Mouse (Mus musculus) erythroblast, adult 5-6 weeks (primary cell): Measurements from ENCODE around the gene Gm47959. TPM values are rescaled to one million over a fixed set of nuclear protein-coding genes. Genes with fewer than 3 reads are reported as not detected.

ENCODE experiments used
- ATAC-seq: replicated peaks from 2 replicates; pipeline ENCODE4 v1.8.0; 2016; ENCODE audit warnings: moderate number of reproducible peaks, mild to moderate bottlenecking, moderate TSS enrichment, inconsistent platforms; ENCODE audit not compliant: poor library complexity, low FRiP score, severe bottlenecking
- total RNA-seq, 2 experiments: library from RNA; stranded (forward) in 1 of 2; stranded (reverse) in 1 of 2; fragments of 150-400 nt in 1 of 2; fragments of 200-764, 138-1000 nt in 1 of 2; gene quantifications; 2 replicates each; pipeline versions ENCODE4 v1.2.3 to v1.2.4; 2015 to 2017; ENCODE audit warnings: low replicate concordance in 2 of 2

The Gm47959 gene
- total RNA-seq, 2 experiments from 2014 or later, result not detected

DNA sequence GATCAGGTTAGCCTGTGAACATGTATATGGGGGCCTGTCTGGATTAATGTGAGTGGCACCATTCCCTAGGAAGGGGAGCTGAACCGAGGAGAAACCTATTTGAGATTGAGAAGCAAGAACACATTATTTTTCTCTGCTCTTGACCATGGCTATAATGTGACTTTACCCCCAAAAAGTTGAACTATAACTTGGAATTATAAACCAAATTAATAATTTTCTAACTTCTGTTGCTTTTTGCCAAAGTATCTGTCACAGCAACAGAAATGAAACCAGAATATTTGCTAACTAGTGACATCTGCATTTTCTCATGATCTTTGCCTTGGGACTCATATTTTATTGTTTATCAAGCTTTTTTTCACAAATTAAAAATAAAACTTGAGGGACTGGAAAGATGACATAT, 16.2 kb downstream of the Gm47959 start:
- no peak for ATAC-seq

DNA sequence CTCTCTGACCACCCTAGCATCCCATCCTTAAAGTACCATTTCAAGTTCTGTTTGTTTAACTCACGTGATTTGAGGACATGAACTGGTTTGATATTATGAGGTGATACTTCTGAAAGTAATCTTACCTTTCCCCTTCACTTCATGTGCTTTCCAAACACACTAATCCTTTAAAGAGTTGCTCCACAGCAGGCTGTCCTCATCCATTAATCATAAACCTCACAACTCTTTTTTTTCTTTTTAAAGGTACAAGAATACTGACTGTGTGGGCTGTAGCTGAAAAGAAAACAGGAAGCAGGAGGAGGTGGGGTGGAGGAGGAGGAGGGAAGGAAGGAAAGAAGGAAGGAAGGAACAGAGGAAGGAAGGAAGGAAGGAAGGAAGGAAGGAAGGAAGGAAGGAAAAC, 31.6 kb downstream of the Gm47959 start:
- no peak for ATAC-seq

GRCm38 (mm10) chr1:83032508-83032907, 32.2 kb downstream of the Gm47959 start:
- ATAC-seq, result no peak

GRCm38 (mm10) chr1:83034509-83034908, 34.2 kb downstream of the Gm47959 start:
- no peak for ATAC-seq

DNA sequence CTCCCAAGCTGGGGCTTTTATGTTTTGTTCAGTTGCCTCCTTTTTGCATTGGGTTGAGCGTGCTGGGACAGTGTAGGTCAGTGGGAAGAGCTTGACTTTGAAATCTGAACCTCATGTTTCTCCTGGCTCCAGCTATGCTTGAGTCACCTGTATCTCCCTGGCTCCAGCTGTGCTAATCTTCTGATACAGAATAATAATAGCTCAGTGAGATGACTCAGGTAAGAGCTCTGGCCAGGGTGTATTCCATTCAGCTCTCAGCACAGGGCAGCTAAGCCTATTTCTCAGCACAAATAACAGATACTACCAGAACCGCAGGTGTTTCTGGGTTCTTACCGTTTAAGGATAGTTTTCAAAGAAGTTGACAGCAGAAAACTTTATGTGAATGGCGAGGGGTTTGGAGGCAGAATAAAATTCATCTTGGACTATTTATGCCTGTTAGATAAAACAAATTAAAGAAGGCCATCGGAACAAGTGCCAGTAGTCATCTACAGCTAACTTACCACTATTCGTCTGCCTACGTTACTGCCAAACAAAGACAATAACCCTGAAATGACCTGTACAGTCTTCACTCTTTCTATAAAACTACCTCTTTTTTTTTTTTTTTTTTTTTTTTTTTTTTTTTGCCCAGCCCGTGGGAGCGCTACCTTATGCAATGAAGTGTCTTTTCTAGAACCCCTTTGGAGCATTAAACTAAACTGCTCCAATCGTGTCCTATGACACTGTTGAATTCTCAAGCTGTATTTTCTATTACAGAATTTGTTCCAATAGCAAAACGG, 36.7 kb downstream of the Gm47959 start:
- ATAC-seq, result no peak

- no peak for ATAC-seq
These were observed 37.8 kb downstream of the Gm47959 start, which contains the start of gene Slc19a3 for GRCm38 (mm10) chr1:83038109-83038672. Slc19a3 (minus strand) TSS chr1:83038448.

- no peak for ATAC-seq
These were observed 38.7 kb downstream of the Gm47959 start for GRCm38 (mm10) chr1:83039080-83039479.

- ATAC-seq, result no peak
These were observed 42.0 kb downstream of the Gm47959 start, which contains the start of gene Krtap28-10 for GRCm38 (mm10) chr1:83042380-83042779. Krtap28-10 (minus strand) TSS chr1:83042480.

DNA sequence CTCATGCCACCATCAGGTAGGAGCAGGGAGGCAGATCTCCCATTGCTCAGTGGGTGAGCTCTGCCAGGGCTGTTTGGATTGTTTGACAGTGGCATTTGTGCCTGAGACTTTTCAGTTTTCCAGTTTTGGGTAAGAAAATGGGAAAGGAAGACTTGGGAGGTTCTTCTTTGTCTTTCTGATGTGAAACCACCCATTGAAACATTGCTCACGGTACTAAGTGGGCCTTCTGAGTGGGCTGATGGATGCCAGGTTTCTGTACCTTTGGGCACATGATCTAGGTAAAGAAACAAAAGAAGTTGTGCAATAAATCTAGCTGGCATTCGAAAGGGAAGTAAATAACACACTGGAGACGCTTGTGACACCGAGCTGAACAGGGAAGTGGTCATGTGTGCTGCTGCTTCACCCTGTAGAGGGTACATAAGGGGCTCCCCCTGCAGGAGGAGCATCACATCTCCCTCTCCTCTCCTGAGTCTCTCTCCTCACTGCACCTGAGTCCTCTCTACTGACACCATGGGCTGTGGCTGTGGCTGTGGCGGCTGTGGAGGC, 44.6 kb downstream of the Gm47959 start, which contains the start of gene Gm47969:
TSS of gene Gm47969 (plus strand) at position 51 of the 546 bp plus-strand sequence.
- ATAC-seq, result no peak

Other genes with a start within 250 kb of the Gm47959 start
- gene Tm4sf20, start 232.1 kb upstream of the Gm47959 start, total RNA-seq (2015; ENCODE audit: low replicate concordance), result not detected in 2 replicates
- not detected in 2 replicates for gene Tm4sf20, start 232.1 kb upstream of the Gm47959 start, total RNA-seq (2017; ENCODE audit: low replicate concordance)
- gene Gm47791, start 229.3 kb upstream of the Gm47959 start, total RNA-seq (2015; ENCODE audit: low replicate concordance), result not detected in 2 replicates
- not detected in 2 replicates for gene Gm47791, start 229.3 kb upstream of the Gm47959 start, total RNA-seq (2017; ENCODE audit: low replicate concordance)
- 19.9 and 20.0 TPM in 2 replicates for gene Agfg1, start 161.1 kb upstream of the Gm47959 start, total RNA-seq (2015; ENCODE audit: low replicate concordance)
- 13.4 and 20.8 TPM in 2 replicates for gene Agfg1, start 161.1 kb upstream of the Gm47959 start, total RNA-seq (2017; ENCODE audit: low replicate concordance)
- gene A030005L19Rik, start 87.2 kb upstream of the Gm47959 start, total RNA-seq (2015; ENCODE audit: low replicate concordance), result 1.3 TPM in 1 of 2 replicates, not detected in the other
- gene A030005L19Rik, start 87.2 kb upstream of the Gm47959 start, total RNA-seq (2017; ENCODE audit: low replicate concordance), result not detected in 2 replicates
- gene A030014E15Rik, start 75.6 kb upstream of the Gm47959 start, total RNA-seq (2015; ENCODE audit: low replicate concordance), result not detected in 2 replicates
- not detected in 2 replicates for gene A030014E15Rik, start 75.6 kb upstream of the Gm47959 start, total RNA-seq (2017; ENCODE audit: low replicate concordance)
- gene Gm6217, start 69.1 kb upstream of the Gm47959 start, total RNA-seq (2015; ENCODE audit: low replicate concordance), result not detected in 2 replicates
- not detected in 2 replicates for gene Gm6217, start 69.1 kb upstream of the Gm47959 start, total RNA-seq (2017; ENCODE audit: low replicate concordance)
- gene A030003K21Rik, start 57.2 kb upstream of the Gm47959 start, total RNA-seq (2015; ENCODE audit: low replicate concordance), result not detected in 2 replicates
- gene A030003K21Rik, start 57.2 kb upstream of the Gm47959 start, total RNA-seq (2017; ENCODE audit: low replicate concordance), result not detected in 2 replicates
- not detected in 2 replicates for gene Gm7544, start 44.5 kb upstream of the Gm47959 start, total RNA-seq (2015; ENCODE audit: low replicate concordance)
- gene Gm7544, start 44.5 kb upstream of the Gm47959 start, total RNA-seq (2017; ENCODE audit: low replicate concordance), result not detected in 2 replicates
- gene Gm47955, start 40.3 kb upstream of the Gm47959 start, total RNA-seq (2015; ENCODE audit: low replicate concordance), result not detected in 2 replicates
- not detected in 2 replicates for gene Gm47955, start 40.3 kb upstream of the Gm47959 start, total RNA-seq (2017; ENCODE audit: low replicate concordance)
- not detected in 2 replicates for gene Slc19a3, start 37.9 kb downstream of the Gm47959 start, total RNA-seq (2015; ENCODE audit: low replicate concordance)
- not detected in 2 replicates for gene Slc19a3, start 37.9 kb downstream of the Gm47959 start, total RNA-seq (2017; ENCODE audit: low replicate concordance)
- gene Krtap28-10, start 41.9 kb downstream of the Gm47959 start, total RNA-seq (2015; ENCODE audit: low replicate concordance), result not detected in 2 replicates
- gene Krtap28-10, start 41.9 kb downstream of the Gm47959 start, total RNA-seq (2017; ENCODE audit: low replicate concordance), result not detected in 2 replicates
- gene Gm47969, start 44.4 kb downstream of the Gm47959 start, total RNA-seq (2015; ENCODE audit: low replicate concordance), result not detected in 2 replicates
- gene Gm47969, start 44.4 kb downstream of the Gm47959 start, total RNA-seq (2017; ENCODE audit: low replicate concordance), result not detected in 2 replicates
- gene A030005K14Rik, start 58.8 kb downstream of the Gm47959 start, total RNA-seq (2015; ENCODE audit: low replicate concordance), result not detected in 2 replicates
- not detected in 2 replicates for gene A030005K14Rik, start 58.8 kb downstream of the Gm47959 start, total RNA-seq (2017; ENCODE audit: low replicate concordance)
- gene Krtap28-13, start 60.4 kb downstream of the Gm47959 start, total RNA-seq (2015; ENCODE audit: low replicate concordance), result not detected in 2 replicates
- not detected in 2 replicates for gene Krtap28-13, start 60.4 kb downstream of the Gm47959 start, total RNA-seq (2017; ENCODE audit: low replicate concordance)
- gene Ccl20, start 116.2 kb downstream of the Gm47959 start, total RNA-seq (2015; ENCODE audit: low replicate concordance), result not detected in 2 replicates
- gene Ccl20, start 116.2 kb downstream of the Gm47959 start, total RNA-seq (2017; ENCODE audit: low replicate concordance), result not detected in 2 replicates
- gene Daw1, start 159.2 kb downstream of the Gm47959 start, total RNA-seq (2015; ENCODE audit: low replicate concordance), result not detected in 2 replicates
- gene Daw1, start 159.2 kb downstream of the Gm47959 start, total RNA-seq (2017; ENCODE audit: low replicate concordance), result not detected in 2 replicates